Mouse (Mus musculus): ENCODE measurements around the gene Spag7. TPM values are rescaled to one million over a fixed set of nuclear protein-coding genes. Genes with fewer than 3 reads are reported as not detected.

The Spag7 gene
- total RNA-seq, 4 experiments from 2014 or later, result 77.0 to 99.5 (median 81.7) TPM

Small RNAs within 50 kb of the gene (microRNA-seq; reads per million reads assigned to microRNA genes)
- gene Mir6925, result not detected

Other genes starting within 250 kb of the Spag7 start
- 1 to 10 TPM; 5.9 to 9.2 (median 7.4) TPM for gene Arrb2, start 236.8 kb downstream of the Spag7 start, total RNA-seq (2022)
- 1 to 10 TPM; 4.1 to 5.3 (median 4.6) TPM for gene Med11, start 217.5 kb downstream of the Spag7 start, total RNA-seq (2022)
- under 1 TPM in 3 of 4 experiments, not detected in 1; 0.10 to 0.48 (median 0.31) TPM for gene Zmynd15, start 210.0 kb downstream of the Spag7 start, total RNA-seq (2022)
- gene Cxcl16, start 209.4 kb downstream of the Spag7 start, total RNA-seq (2022), result under 1 TPM; 0.54 to 0.75 (median 0.63) TPM
- not detected for gene Tm4sf5, start 164.2 kb downstream of the Spag7 start, total RNA-seq (2022)
- not detected for gene Vmo1, start 154.8 kb downstream of the Spag7 start, total RNA-seq (2022)
- gene Gltpd2, start 150.2 kb downstream of the Spag7 start, total RNA-seq (2022), result not detected
- 100 to 1,000 TPM; 258 to 280 (median 265) TPM for gene Psmb6, start 144.0 kb downstream of the Spag7 start, total RNA-seq (2022)
- not detected for gene Gm40193, start 136.5 kb downstream of the Spag7 start, total RNA-seq (2022)
- gene Pld2, start 129.4 kb downstream of the Spag7 start, total RNA-seq (2022), result 10 to 100 TPM; 15.3 to 17.8 (median 15.4) TPM
- gene Mink1, start 106.5 kb downstream of the Spag7 start, total RNA-seq (2022), result 10 to 100 TPM; 32.5 to 38.7 (median 33.7) TPM
- not detected for gene 4930544D05Rik, start 53.6 kb downstream of the Spag7 start, total RNA-seq (2022)
- 10 to 100 TPM; 11.2 to 20.5 (median 14.7) TPM for gene Chrne, start 50.2 kb downstream of the Spag7 start, total RNA-seq (2022)
- not detected for gene Gp1ba, start 30.3 kb downstream of the Spag7 start, total RNA-seq (2022)
- 10 to 100 TPM; 34.9 to 41.1 (median 38.1) TPM for gene Rnf167, start 22.2 kb downstream of the Spag7 start, total RNA-seq (2022)
- gene Slc25a11, start 21.9 kb downstream of the Spag7 start, total RNA-seq (2022), result 100 to 1,000 TPM; 276 to 326 (median 293) TPM
- gene Pfn1, start 14.8 kb downstream of the Spag7 start, total RNA-seq (2022), result 100 to 1,000 TPM; 218 to 265 (median 251) TPM
- gene Eno3, start 12.2 kb downstream of the Spag7 start, total RNA-seq (2022), result 1,000 to 10,000 TPM; 7,027 to 9,270 (median 7,380) TPM
- gene Camta2, start 18.7 kb upstream of the Spag7 start, total RNA-seq (2022), result 10 to 100 TPM; 35.2 to 43.1 (median 39.3) TPM
- gene Inca1, start 30.7 kb upstream of the Spag7 start, total RNA-seq (2022), result 1 to 10 TPM; 4.1 to 5.6 (median 4.3) TPM
- gene Kif1c, start 31.1 kb upstream of the Spag7 start, total RNA-seq (2022), result 100 to 1,000 TPM; 605 to 698 (median 679) TPM
- 10 to 100 TPM; 12.5 to 14.8 (median 13.5) TPM for gene Zfp3, start 94.8 kb upstream of the Spag7 start, total RNA-seq (2022)
- not detected for gene Scimp, start 143.2 kb upstream of the Spag7 start, total RNA-seq (2022)
- 10 to 100 TPM; 36.0 to 42.2 (median 41.6) TPM for gene Rabep1, start 175.4 kb upstream of the Spag7 start, total RNA-seq (2022)